Mouse (Mus musculus) embryonic fibroblast, embryonic 13.5 days (primary cell): ENCODE results near the gene Rnf141.

Source experiments
- CTCF ChIP-seq: IDR thresholded peaks from 2 replicates; pipeline ENCODE4 v1.5.1; 2011; ENCODE audit warnings: mild to moderate bottlenecking, control low read depth, low read length, moderate library complexity, borderline replicate concordance; ENCODE audit not compliant: insufficient read depth
- POLR2A ChIP-seq: IDR thresholded peaks from 2 replicates; pipeline ENCODE4 v1.6.1; 2011; ENCODE audit warnings: low read depth, mild to moderate bottlenecking, control low read depth, low read length, moderate library complexity

DNA sequence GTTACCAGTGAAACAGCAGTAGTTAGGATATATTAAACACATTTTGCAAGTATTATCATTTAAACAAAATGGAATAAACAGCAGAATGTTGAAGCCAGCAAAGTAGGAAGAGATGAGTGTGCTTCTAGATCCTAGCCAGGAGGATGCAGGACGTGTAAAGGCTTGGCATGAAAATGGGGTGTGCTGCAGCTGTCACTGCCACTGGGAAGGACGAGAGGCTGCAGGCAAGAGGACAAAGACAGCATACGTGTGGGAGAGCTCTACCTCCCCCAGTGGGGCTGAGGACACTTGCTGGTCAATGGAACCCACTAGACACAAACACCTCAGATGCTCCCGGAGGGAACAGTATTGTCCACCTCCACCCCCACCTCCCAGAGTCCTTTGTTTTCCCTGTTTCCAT, 93.4 kb downstream of the Rnf141 start:
- no peak for TF ChIP-seq POLR2A
- TF ChIP-seq CTCF = no peak
